Mouse (Mus musculus) heart, embryonic 10.5 days (tissue): Measurements from ENCODE around the gene Zic4. TPM values are rescaled to one million over a fixed set of nuclear protein-coding genes. Genes with fewer than 3 reads are reported as not detected.

Experiments
- DNase-seq: peaks from one replicate; pipeline ENCODE4 v3.0.0-alpha.2; 2017; ENCODE audit warnings: low spot score
- H3K27ac ChIP-seq: fragments of 300-500 bp; sonication (generic); 2 replicates; pipeline ENCODE4 v1.5.1; 2016; ENCODE audit warnings: mild to moderate bottlenecking
- H3K27me3 ChIP-seq: fragments of 300-500 bp; sonication (generic); 2 replicates; pipeline ENCODE4 v1.6.1; 2016; ENCODE audit warnings: mild to moderate bottlenecking; ENCODE audit not compliant: poor library complexity, insufficient read depth, severe bottlenecking
- H3K36me3 ChIP-seq: fragments of 300-500 bp; sonication (generic); 2 replicates; pipeline ENCODE4 v1.6.1; 2016; ENCODE audit warnings: mild to moderate bottlenecking, moderate library complexity
- H3K4me1 ChIP-seq: fragments of 300-500 bp; sonication (generic); 2 replicates; pipeline ENCODE4 v1.6.1; 2016; ENCODE audit warnings: mild to moderate bottlenecking
- H3K4me3 ChIP-seq: fragments of 300-500 bp; sonication (generic); 2 replicates; pipeline ENCODE4 v1.5.1; 2016; ENCODE audit warnings: mild to moderate bottlenecking, moderate library complexity
- H3K9me3 ChIP-seq: fragments of 300-500 bp; sonication (generic); 2 replicates; pipeline ENCODE4 v1.6.1; 2016; ENCODE audit warnings: mild to moderate bottlenecking, moderate library complexity
- WGBS: fragments of 180-500 bp; shearing (Covaris S2); methylation state at CpG from one replicate; pipeline ENCODE4 v1.1.7; 2016; 5-methylcytosine and 5-hydroxymethylcytosine counted together
- polyA plus RNA-seq: library from polyadenylated mRNA; unstranded; fragments of >200 nt; fragmentation: Nextera tagmentation; extraction: Ambion mirVana; gene quantifications from 2 replicates; pipeline ENCODE4 v1.2.1, GENCODE M21; 2016

Zic4 gene
- polyA plus RNA-seq, 1 experiment from 2014 or later, result 0.13 TPM

- under 1% methylated on average over 35 of the region's 35 CpGs for WGBS
- peak; percentile 78 for DNase-seq
Observed at GRCm38 (mm10) chr9:91355629-91356352, 6.4 kb upstream of the Zic4 start.

GRCm38 (mm10) chr9:91356353-91356740, 5.9 kb upstream of the Zic4 start:
- no peaks in the 10 kb centered on the region for H3K36me3 ChIP-seq
- H3K9me3 ChIP-seq, result no peaks in the 10 kb centered on the region
- no peak for DNase-seq
- no peak overlapping the region for H3K27ac ChIP-seq
- WGBS, result 14% methylated on average over 4 of the region's 4 CpGs
- H3K27me3 ChIP-seq, result peaks cover 98% of the 10 kb centered on the region
- no peak overlapping the region for H3K4me3 ChIP-seq
- peaks cover 7% of the 10 kb centered on the region for H3K4me1 ChIP-seq

More at GRCm38 (mm10) chr9:91355629-91356352, 6.4 kb upstream of the Zic4 start:
- Histone ChIP-seq H3K9me3 (no peaks in the 10 kb centered on the region), H3K27me3 (peaks cover 98% of the 10 kb centered on the region), H3K4me3 (peak overlapping the region; percentile 50), H3K27ac (no peak overlapping the region), H3K36me3 (no peaks in the 10 kb centered on the region), H3K4me1 (peaks cover 8% of the 10 kb centered on the region)

GRCm38 (mm10) chr9:91357321-91357720, 4.9 kb upstream of the Zic4 start:
- no peak for DNase-seq
- Histone ChIP-seq H3K36me3 (no peaks in the 10 kb centered on the region), H3K27me3 (peaks cover 98% of the 10 kb centered on the region), H3K4me1 (peaks cover 16% of the 10 kb centered on the region), H3K27ac (no peak overlapping the region), H3K9me3 (no peaks in the 10 kb centered on the region), H3K4me3 (no peak overlapping the region)
- 9% methylated on average over 3 of the region's 3 CpGs for WGBS

- Histone ChIP-seq H3K27me3 (peaks cover 99% of the 10 kb centered on the region), H3K4me1 (peaks cover 16% of the 10 kb centered on the region), H3K27ac (no peak overlapping the region), H3K4me3 (no peak overlapping the region), H3K36me3 (no peaks in the 10 kb centered on the region), H3K9me3 (no peaks in the 10 kb centered on the region)
- DNase-seq, result peak; percentile 69
- WGBS, result 9% methylated on average over 10 of the region's 10 CpGs
Observed at GRCm38 (mm10) chr9:91358851-91359687, 3.1 kb upstream of the Zic4 start.

- H3K27ac ChIP-seq, result no peak overlapping the region
- peaks cover 27% of the 10 kb centered on the region for H3K4me1 ChIP-seq
- 5% methylated on average over 21 of the region's 21 CpGs for WGBS
- no peak for DNase-seq
- no peak overlapping the region for H3K4me3 ChIP-seq
- H3K9me3 ChIP-seq, result no peaks in the 10 kb centered on the region
- peaks cover 99% of the 10 kb centered on the region for H3K27me3 ChIP-seq
- no peaks in the 10 kb centered on the region for H3K36me3 ChIP-seq
Observed at GRCm38 (mm10) chr9:91360151-91361032, 1.8 kb upstream of the Zic4 start.

- H3K27ac ChIP-seq, result no peak overlapping the region
- WGBS, result under 1% methylated on average over 35 of the region's 35 CpGs
- H3K4me3 ChIP-seq, result peak overlapping the region; percentile 51
- DNase-seq, result no peak
- H3K9me3 ChIP-seq, result no peaks in the 10 kb centered on the region
- H3K27me3 ChIP-seq, result peaks cover 99% of the 10 kb centered on the region
- H3K4me1 ChIP-seq, result peaks cover 24% of the 10 kb centered on the region
- no peaks in the 10 kb centered on the region for H3K36me3 ChIP-seq
Observed at GRCm38 (mm10) chr9:91361033-91361855, 969 bp upstream of the Zic4 start.

GRCm38 (mm10) chr9:91363011-91363730, 958 bp downstream of the Zic4 start:
- 4% methylated on average over 14 of the region's 14 CpGs for WGBS

GRCm38 (mm10) chr9:91363814-91364126, 1.6 kb downstream of the Zic4 start:
- Histone ChIP-seq H3K9me3 (no peaks in the 10 kb centered on the region), H3K27ac (no peak overlapping the region), H3K36me3 (no peaks in the 10 kb centered on the region), H3K4me3 (no peak overlapping the region), H3K4me1 (peaks cover 24% of the 10 kb centered on the region), H3K27me3 (peaks cover 96% of the 10 kb centered on the region)
- 1% methylated on average over 7 of the region's 7 CpGs for WGBS
- DNase-seq, result peak; percentile 56

More at GRCm38 (mm10) chr9:91363011-91363730, 958 bp downstream of the Zic4 start:
- H3K4me1 ChIP-seq, result peaks cover 24% of the 10 kb centered on the region
- peak; percentile 68 for DNase-seq
- no peak overlapping the region for H3K4me3 ChIP-seq
- H3K36me3 ChIP-seq, result no peaks in the 10 kb centered on the region
- no peaks in the 10 kb centered on the region for H3K9me3 ChIP-seq
- peaks cover 96% of the 10 kb centered on the region for H3K27me3 ChIP-seq
- H3K27ac ChIP-seq, result no peak overlapping the region

GRCm38 (mm10) chr9:91364127-91364970, 2.1 kb downstream of the Zic4 start:
- Histone ChIP-seq H3K36me3 (no peaks in the 10 kb centered on the region), H3K4me1 (peaks cover 24% of the 10 kb centered on the region), H3K4me3 (peak overlapping the region; percentile 50), H3K9me3 (no peaks in the 10 kb centered on the region), H3K27me3 (peaks cover 96% of the 10 kb centered on the region), H3K27ac (no peak overlapping the region)
- DNase-seq, result peak; percentile 78
- under 1% methylated on average over 77 of the region's 77 CpGs for WGBS

- H3K36me3 ChIP-seq, result no peaks in the 10 kb centered on the region
- DNase-seq, result peak; percentile 74
- peaks cover 24% of the 10 kb centered on the region for H3K4me1 ChIP-seq
- H3K4me3 ChIP-seq, result peak overlapping the region; percentile 50
- H3K9me3 ChIP-seq, result no peaks in the 10 kb centered on the region
- no peak overlapping the region for H3K27ac ChIP-seq
- H3K27me3 ChIP-seq, result peaks cover 97% of the 10 kb centered on the region
- under 1% methylated on average over 41 of the region's 42 CpGs for WGBS
Observed at GRCm38 (mm10) chr9:91364971-91365501, 2.8 kb downstream of the Zic4 start.

GRCm38 (mm10) chr9:91365664-91366063, 3.5 kb downstream of the Zic4 start, which contains the start of gene Zic1:
Zic1 (minus strand) TSS chr9:91365810.
- Histone ChIP-seq H3K27ac (no peak within 1 kb of the TSS), H3K9me3 (no peaks in the 10 kb centered on the region), H3K36me3 (no peaks in the 10 kb centered on the region), H3K4me3 (peak within 1 kb of the TSS; percentile 50), H3K27me3 (peaks cover 97% of the 10 kb centered on the region), H3K4me1 (peaks cover 24% of the 10 kb centered on the region)
- DNase-seq, result peak; percentile 61
- under 1% methylated on average over 33 of the region's 33 CpGs for WGBS
